Mouse (Mus musculus) ES-E14 (cell line): ENCODE data around the gene Usp19. TPM values are rescaled to one million over a fixed set of nuclear protein-coding genes. Genes with fewer than 3 reads are reported as not detected.
A peak's percentile ranks its signal among the peaks of the same experiment; 100 is the strongest.

Experiments
- DNase-seq: peaks from one replicate; pipeline ENCODE4 v3.0.0-alpha.2; 2013; ENCODE audit warnings: low read depth, low spot score
- H3K27ac ChIP-seq: 2 replicates; pipeline ENCODE4 v1.5.1; 2012; ENCODE audit warnings: low read depth, mild to moderate bottlenecking, low read length, moderate library complexity, mixed read lengths; ENCODE audit not compliant: poor library complexity, insufficient read depth, severe bottlenecking
- H3K36me3 ChIP-seq: 2 replicates; pipeline ENCODE4 v1.6.1; 2012; ENCODE audit warnings: mild to moderate bottlenecking, low read length, moderate library complexity, mixed read lengths; ENCODE audit not compliant: control insufficient read depth, poor library complexity, insufficient read depth, severe bottlenecking
- H3K4me1 ChIP-seq, 2 experiments: fragments of 150-350 bp in 1 of 2; sonication (generic) in 1 of 2; 2 replicates each; pipeline ENCODE4 v1.6.1; 2012; ENCODE audit warnings: low read length in 2 of 2, mild to moderate bottlenecking in 1 of 2, mixed read lengths in 1 of 2; ENCODE audit not compliant: control insufficient read depth in 2 of 2, insufficient read depth in 2 of 2, poor library complexity in 1 of 2
- H3K4me3 ChIP-seq, 2 experiments: fragments of 150-350 bp in 1 of 2; sonication (generic) in 1 of 2; 2 replicates each; pipeline ENCODE4 v1.5.1; 2012; ENCODE audit warnings: low read length in 2 of 2, low read depth in 1 of 2, mild to moderate bottlenecking in 1 of 2, mixed read lengths in 1 of 2; ENCODE audit not compliant: insufficient read depth in 1 of 2, poor library complexity in 1 of 2, severe bottlenecking in 1 of 2
- H3K9ac ChIP-seq: 2 replicates; pipeline ENCODE4 v1.6.1; 2012; ENCODE audit warnings: low read depth, mild to moderate bottlenecking, low read length, mixed read lengths; ENCODE audit not compliant: poor library complexity, insufficient read depth, severe bottlenecking
- H3K9me3 ChIP-seq: fragments of 150-350 bp; sonication (generic); 2 replicates; pipeline ENCODE4 v1.6.1; 2012; ENCODE audit warnings: low read depth, mild to moderate bottlenecking, low read length; ENCODE audit not compliant: control insufficient read depth, insufficient read depth
- CHD2 ChIP-seq: IDR thresholded peaks from 2 replicates; pipeline ENCODE4 v1.6.1; 2014; ENCODE audit warnings: mild to moderate bottlenecking, low read depth, low read length, inconsistent platforms
- HCFC1 ChIP-seq: IDR thresholded peaks from 2 replicates; pipeline ENCODE4 v1.6.1; 2012; ENCODE audit warnings: low read length, inconsistent platforms, borderline replicate concordance; ENCODE audit not compliant: insufficient read depth
- MAFK ChIP-seq: IDR thresholded peaks from 2 replicates; pipeline ENCODE4 v1.6.1; 2014; ENCODE audit warnings: mild to moderate bottlenecking, low read depth, low read length, inconsistent platforms; ENCODE audit not compliant: insufficient read depth
- ZC3H11A ChIP-seq: IDR thresholded peaks from 2 replicates; pipeline ENCODE4 v1.6.1; 2012; ENCODE audit warnings: low read depth, mild to moderate bottlenecking, inconsistent platforms, low read length, borderline replicate concordance
- ZNF384 ChIP-seq: IDR thresholded peaks from 2 replicates; pipeline ENCODE4 v1.6.1; 2012; ENCODE audit warnings: low read depth, low read length, inconsistent platforms
- in situ Hi-C, 2 experiments: fragments of 600-800 bp; cut with MboI; formaldehyde crosslinking; loops; one replicate each; pipeline ENCODE4 v1.15.1; 2025; ENCODE audit warnings: low sequenced_read_pairs in 2 of 2, inconsistent platforms in 1 of 2; ENCODE audit not compliant: unreplicated experiment in 2 of 2
- total RNA-seq: library from RNA; depleted of rRNA; stranded (reverse); fragments of 300-350 nt; gene quantifications from 2 replicates; pipeline ENCODE4 v1.2.3, GENCODE M21; 2012; rRNA removed

The Usp19 gene
- 92.1 and 126 TPM in 2 replicates for total RNA-seq

- Histone ChIP-seq H3K9ac (peak within 1 kb of the TSS; percentile 84), H3K9me3 (no peaks in the 10 kb centered on the region), H3K36me3 (peaks cover 33% of the 10 kb centered on the region), H3K4me1 (peaks cover 3 to 14% of the 10 kb centered on the region in 2 experiments; a peak in 3 of 4 replicates), H3K27ac (peak within 1 kb of the TSS; percentile 85), H3K4me3 (peak within 1 kb of the TSS; percentile 86 to 98)
- TF ChIP-seq MAFK (no peak), ZC3H11A (no peak), ZNF384 (no peak), HCFC1 (peak; percentile 65; the same call in 1 of the 2 replicates)
- in situ Hi-C loops: no loop called here
- peak; percentile 86 for DNase-seq
These were observed at the start of gene Usp19 for GRCm38 (mm10) chr9:108490559-108491285. Usp19 (plus strand) TSS chr9:108490602.

GRCm38 (mm10) chr9:108441236-108441919 lies 49.0 kb upstream of the Usp19 start:
- DNase-seq: no peak

GRCm38 (mm10) chr9:108445125-108445524 lies 45.3 kb upstream of the Usp19 start:
- Histone ChIP-seq H3K9ac (no peak overlapping the region), H3K9me3 (no peaks in the 10 kb centered on the region), H3K36me3 (no peaks in the 10 kb centered on the region), H3K4me1 (peaks cover 0 to 8% of the 10 kb centered on the region in 2 experiments; a peak in 1 of 4 replicates), H3K4me3 (no peak overlapping the region), H3K27ac (no peak overlapping the region)
- TF ChIP-seq MAFK (no peak), HCFC1 (no peak), ZC3H11A (no peak), CHD2 (no peak), ZNF384 (no peak)
- DNase-seq: no peak
- in situ Hi-C loops: no loop called here

More at GRCm38 (mm10) chr9:108441236-108441919, 49.0 kb upstream of the Usp19 start:
- H3K4me1 ChIP-seq: 0 out of 4 replicates have a peak, but pooled peaks cover 0 to 2% of the 10 kb centered on the region in 2 experiments
- no peaks in the 10 kb centered on the region for H3K9me3 ChIP-seq
- in situ Hi-C loops: no loop called here
- H3K4me3 ChIP-seq: no peak overlapping the region
- no peak overlapping the region for H3K27ac ChIP-seq
- no peaks in the 10 kb centered on the region for H3K36me3 ChIP-seq
- no peak overlapping the region for H3K9ac ChIP-seq
- TF ChIP-seq ZC3H11A (no peak), ZNF384 (no peak), CHD2 (no peak), HCFC1 (no peak), MAFK (no peak)

GRCm38 (mm10) chr9:108449860-108450259 lies 40.5 kb upstream of the Usp19 start:
- no peak for DNase-seq
- Histone ChIP-seq H3K4me3 (no peak overlapping the region), H3K4me1 (peaks cover 0 to 17% of the 10 kb centered on the region in 2 experiments; a peak in 2 of 4 replicates), H3K9me3 (no peaks in the 10 kb centered on the region), H3K36me3 (no peaks in the 10 kb centered on the region), H3K27ac (no peak overlapping the region), H3K9ac (no peak overlapping the region)
- TF ChIP-seq HCFC1 (no peak), MAFK (no peak), ZNF384 (no peak), ZC3H11A (no peak), CHD2 (no peak)
- in situ Hi-C loops: no loop called here
